Mouse (Mus musculus) heart, postnatal 0 days (tissue): ENCODE data around the gene Paqr6. TPM values are rescaled to one million over a fixed set of nuclear protein-coding genes. Genes with fewer than 3 reads are reported as not detected.
"Not testable (repeated sequence)": the region's sequence is repeated elsewhere in the genome, so short reads cannot be mapped to it uniquely, and the experiment has no call there.

ENCODE experiments used
- ATAC-seq: fragments of 200-750 bp; cut with Nextera tagmentation; 2 replicates; pipeline ENCODE4 v1.8.0; 2017; ENCODE audit warnings: low read depth, moderate number of reproducible peaks, moderate library complexity; ENCODE audit not compliant: insufficient read depth
- DNase-seq: peaks from one replicate; pipeline ENCODE4 v3.0.0-alpha.2; 2016; ENCODE audit warnings: low spot score
- H3K27ac ChIP-seq: fragments of 300-500 bp; sonication (generic); 2 replicates; pipeline ENCODE4 v1.5.1; 2014; ENCODE audit warnings: low read depth, mild to moderate bottlenecking
- H3K27me3 ChIP-seq: fragments of 300-500 bp; sonication (generic); 2 replicates; pipeline ENCODE4 v1.6.1; 2014; ENCODE audit warnings: low read length, mixed read lengths; ENCODE audit not compliant: control insufficient read depth, insufficient read depth
- H3K36me3 ChIP-seq: fragments of 300-500 bp; sonication (generic); replicated peaks from 2 replicates; pipeline ENCODE4 v1.6.1; 2014; ENCODE audit warnings: low read length, mixed read lengths; ENCODE audit not compliant: control insufficient read depth, insufficient read depth
- H3K4me1 ChIP-seq: fragments of 300-500 bp; sonication (generic); 2 replicates; pipeline ENCODE4 v1.6.1; 2014; ENCODE audit warnings: antibody characterized with exemption; ENCODE audit not compliant: control insufficient read depth, insufficient read depth
- H3K4me2 ChIP-seq: fragments of 300-500 bp; sonication (generic); 2 replicates; pipeline ENCODE4 v1.6.1; 2014; ENCODE audit warnings: low read depth, mild to moderate bottlenecking, low read length, moderate library complexity
- H3K4me3 ChIP-seq: fragments of 300-500 bp; sonication (generic); 2 replicates; pipeline ENCODE4 v1.5.1; 2014; ENCODE audit warnings: low read depth, low read length
- H3K9ac ChIP-seq: fragments of 300-500 bp; sonication (generic); replicated peaks from 2 replicates; pipeline ENCODE4 v1.6.1; 2014; ENCODE audit warnings: low read depth, low read length, mixed read lengths
- H3K9me3 ChIP-seq: fragments of 300-500 bp; sonication (generic); replicated peaks from 2 replicates; pipeline ENCODE4 v1.6.1; 2016; ENCODE audit warnings: low read length; ENCODE audit not compliant: control insufficient read depth
- WGBS: fragments of 180-500 bp; shearing (Covaris S2); extraction: QIAGEN DNeasy Blood & Tissue Kit; methylation state at CpG from one replicate; pipeline ENCODE4 v1.1.7; 2014; 5-methylcytosine and 5-hydroxymethylcytosine counted together
- polyA plus RNA-seq: library from polyadenylated mRNA; unstranded; fragments of >200 nt; fragmentation: Nextera tagmentation; extraction: Ambion mirVana; gene quantifications from 2 replicates; pipeline ENCODE4 v1.2.1, GENCODE M21; 2015
- total RNA-seq: library from RNA; depleted of rRNA; stranded (reverse); fragments of >200 nt; gene quantifications from 2 replicates; pipeline ENCODE4 v1.2.3, GENCODE M21; 2014; ENCODE audit warnings: low replicate concordance

Gene Paqr6
- total and polyA plus RNA-seq, 2 experiments from 2014 or later, result 1.2 TPM; not detected in 1

DNA sequence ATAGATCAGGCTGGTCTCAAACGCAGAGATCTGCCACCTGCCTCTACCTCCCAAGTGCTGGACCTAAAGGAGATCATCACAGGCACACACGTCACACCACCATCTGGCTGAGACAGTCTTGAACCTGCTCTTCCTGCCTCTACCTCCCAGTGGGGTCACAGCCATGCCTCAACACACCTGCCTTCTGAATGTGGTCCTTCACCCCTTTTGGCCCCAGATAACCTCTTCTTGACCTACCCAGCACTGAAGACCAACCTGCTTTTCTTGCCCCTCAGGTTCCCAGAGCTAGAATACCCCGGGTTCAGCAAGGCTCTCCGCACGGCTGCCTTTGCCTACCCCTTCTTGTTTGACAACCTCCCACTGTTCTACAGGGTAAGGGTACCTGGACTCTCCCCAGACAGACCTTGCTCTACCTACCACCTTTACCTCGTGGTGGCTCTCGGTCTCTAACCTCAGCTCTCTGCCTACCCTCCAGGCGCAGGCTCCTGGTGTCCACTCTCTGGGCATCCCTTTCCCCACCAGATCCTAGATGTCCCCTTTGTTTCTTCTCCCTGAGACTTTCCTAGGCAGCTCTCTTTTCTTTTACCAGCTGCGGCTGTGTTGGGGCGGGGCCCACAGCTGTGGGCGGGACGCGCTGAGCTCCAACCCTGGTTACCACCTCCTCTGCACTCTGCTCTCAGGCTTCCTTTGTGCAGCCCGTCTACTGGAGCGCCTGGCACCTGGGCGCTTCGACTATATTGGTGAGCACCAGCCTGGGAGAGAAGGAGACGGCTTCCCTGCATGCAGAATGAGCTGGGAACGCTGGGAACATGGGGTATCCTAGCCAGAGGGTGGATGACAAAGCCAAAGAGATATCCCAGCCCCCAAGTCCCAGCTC is 11.6 kb downstream of the Paqr6 start:
- DNase-seq (peak; percentile 35), ATAC-seq (peak; percentile 85)
- not testable (repeated sequence) for H3K27ac ChIP-seq, H3K9me3 ChIP-seq, H3K4me1 ChIP-seq, H3K9ac ChIP-seq, H3K36me3 ChIP-seq, H3K27me3 ChIP-seq, H3K4me3 ChIP-seq
- WGBS, result 12% methylated on average over 16 of the region's 19 CpGs
- H3K4me2 ChIP-seq, result peak overlapping the region; percentile 33

DNA sequence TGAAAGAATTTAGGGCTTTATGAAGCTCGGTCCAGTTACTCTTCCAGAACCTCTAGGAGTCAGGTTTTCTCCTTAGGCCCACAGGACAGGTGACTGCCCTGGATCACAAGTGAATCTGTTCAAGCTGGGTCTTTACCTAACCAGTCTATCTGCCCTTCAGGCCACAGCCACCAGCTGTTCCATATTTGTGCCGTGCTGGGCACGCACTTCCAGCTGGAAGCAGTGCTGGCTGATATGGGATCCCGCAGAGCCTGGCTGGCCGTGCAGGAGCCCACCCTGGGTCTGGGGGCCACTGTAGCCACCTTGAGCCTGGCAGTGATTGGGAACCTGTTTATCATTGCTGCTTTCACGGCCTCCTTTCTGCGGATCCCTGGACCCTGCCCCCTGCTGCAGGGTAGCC is 12.3 kb downstream of the Paqr6 start:
- H3K4me1 ChIP-seq, H3K27ac ChIP-seq, H3K36me3 ChIP-seq, H3K27me3 ChIP-seq, H3K4me3 ChIP-seq, H3K9ac ChIP-seq, H3K9me3 ChIP-seq, DNase-seq: not testable (repeated sequence)
- peak overlapping the region; percentile 33 for H3K4me2 ChIP-seq
- 12% methylated on average over 5 of the region's 7 CpGs for WGBS
- ATAC-seq, result peak; percentile 28; the same call in 1 of the 2 replicates

DNA sequence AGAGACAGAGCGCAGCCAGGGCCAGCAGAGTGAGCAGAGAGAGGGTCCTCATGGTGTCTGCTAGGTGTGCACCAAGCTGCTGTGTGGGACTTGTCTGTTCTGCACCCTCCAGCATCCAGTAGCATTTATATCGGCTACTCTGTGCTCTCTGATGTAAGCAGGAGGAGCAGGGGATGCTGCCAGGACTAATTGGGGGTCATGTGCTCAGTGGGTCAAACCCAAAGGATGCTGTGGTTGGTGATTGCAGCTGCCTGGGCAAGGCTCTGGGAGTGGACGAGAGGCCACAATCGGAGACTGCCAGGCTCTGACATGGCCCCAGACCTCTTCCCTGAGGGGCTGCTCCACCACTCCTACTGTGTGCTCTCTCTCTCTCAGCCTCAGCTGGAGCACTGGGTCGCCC is 14.2 kb downstream of the Paqr6 start, which contains the start of gene Bglap2:
Gene Bglap2, minus strand, starts transcription at position 101 of the 400 bp plus-strand sequence.
- not testable (repeated sequence) for H3K36me3 ChIP-seq, H3K27me3 ChIP-seq, ATAC-seq, H3K27ac ChIP-seq, H3K9me3 ChIP-seq, H3K9ac ChIP-seq, H3K4me3 ChIP-seq, DNase-seq, H3K4me2 ChIP-seq, H3K4me1 ChIP-seq
- WGBS, result 75% methylated on average over 4 of the region's 5 CpGs

DNA sequence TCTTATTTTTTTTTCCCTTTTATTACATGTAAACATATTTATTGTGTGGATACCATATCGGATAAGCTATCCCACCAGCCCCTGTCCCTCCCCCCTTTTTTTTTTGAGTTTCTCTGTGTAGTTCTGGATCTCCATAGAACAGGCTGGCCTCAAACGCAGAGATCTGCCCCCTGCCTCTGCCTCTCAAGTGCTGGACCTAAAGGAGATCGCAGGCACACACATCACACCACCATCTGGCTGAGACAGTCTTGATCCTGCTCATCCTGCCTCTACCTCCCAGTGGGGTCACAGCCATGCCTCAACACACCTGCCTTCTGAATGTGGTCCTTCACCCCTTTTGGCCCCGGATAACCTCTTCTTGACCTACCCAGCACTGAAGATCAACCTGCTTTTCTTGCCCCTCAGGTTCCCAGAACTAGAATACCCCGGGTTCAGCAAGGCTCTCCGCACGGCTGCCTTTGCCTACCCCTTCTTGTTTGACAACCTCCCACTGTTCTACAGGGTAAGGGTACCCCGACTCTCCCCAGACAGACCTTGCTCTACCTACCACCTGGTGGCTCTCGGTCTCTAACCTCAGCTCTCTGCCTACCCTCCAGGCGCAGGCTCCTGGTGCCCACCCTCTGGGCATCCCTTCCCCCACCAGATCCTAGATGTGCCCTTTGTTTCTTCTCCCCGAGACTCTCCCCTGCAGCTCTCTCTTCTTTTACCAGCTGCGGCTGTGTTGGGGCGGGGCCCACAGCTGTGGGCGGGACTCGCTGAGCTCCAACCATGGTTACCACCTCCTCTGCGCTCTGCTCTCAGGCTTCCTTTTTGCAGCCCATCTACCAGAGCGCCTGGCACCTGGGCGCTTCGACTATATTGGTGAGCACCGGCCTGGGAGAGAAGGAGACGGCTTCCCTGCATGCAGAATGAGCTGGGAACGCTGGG is 17.3 kb downstream of the Paqr6 start:
- H3K27ac ChIP-seq, H3K36me3 ChIP-seq, H3K4me3 ChIP-seq, H3K9ac ChIP-seq, H3K4me2 ChIP-seq, H3K27me3 ChIP-seq, H3K9me3 ChIP-seq, DNase-seq, H3K4me1 ChIP-seq: not testable (repeated sequence)
- ATAC-seq, result 0 out of 2 replicates have a peak, but pooled peaks have one; percentile 31
- WGBS, result 15% methylated on average over 17 of the region's 22 CpGs

DNA sequence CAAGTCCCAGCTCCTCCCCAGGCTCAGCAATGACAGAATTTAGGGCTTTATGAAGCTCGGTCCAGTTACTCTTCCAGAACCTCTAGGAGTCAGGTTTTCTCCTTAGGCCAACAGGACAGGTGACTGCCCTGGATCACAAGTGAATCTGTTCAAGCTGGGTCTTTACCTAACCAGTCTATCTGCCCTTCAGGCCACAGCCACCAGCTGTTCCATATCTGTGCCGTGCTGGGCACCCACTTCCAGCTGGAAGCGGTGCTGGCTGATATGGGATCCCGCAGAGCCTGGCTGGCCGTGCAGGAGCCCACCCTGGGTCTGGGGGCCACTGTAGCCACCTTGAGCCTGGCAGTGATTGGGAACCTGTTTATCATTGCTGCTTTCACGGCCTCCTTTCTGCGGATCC is 18.0 kb downstream of the Paqr6 start:
- not testable (repeated sequence) for H3K27ac ChIP-seq, ATAC-seq, H3K27me3 ChIP-seq, H3K4me3 ChIP-seq, H3K36me3 ChIP-seq, H3K4me1 ChIP-seq, DNase-seq, H3K9me3 ChIP-seq, H3K4me2 ChIP-seq, H3K9ac ChIP-seq
- WGBS, result 33% methylated on average over 1 of the region's 7 CpGs
